Mouse (Mus musculus) kidney, embryonic 15.5 days (tissue): ENCODE results near the gene Rps28. TPM values are rescaled to one million over a fixed set of nuclear protein-coding genes. Genes with fewer than 3 reads are reported as not detected.
A peak's percentile ranks its signal among the peaks of the same experiment; 100 is the strongest.
"Not testable (repeated sequence)": the region's sequence is repeated elsewhere in the genome, so short reads cannot be mapped to it uniquely, and the experiment has no call there.

ENCODE experiments used
- ATAC-seq: fragments of 200-750 bp; cut with Nextera tagmentation; replicated peaks from 2 replicates; pipeline ENCODE4 v1.8.0; 2017; ENCODE audit warnings: moderate TSS enrichment; ENCODE audit not compliant: low FRiP score
- H3K27ac ChIP-seq: fragments of 300-500 bp; sonication (generic); 2 replicates; pipeline ENCODE4 v1.5.1; 2015; ENCODE audit warnings: mild to moderate bottlenecking, inconsistent platforms
- H3K27me3 ChIP-seq: fragments of 300-500 bp; sonication (generic); 2 replicates; pipeline ENCODE4 v1.6.1; 2015; ENCODE audit warnings: inconsistent platforms
- H3K36me3 ChIP-seq: fragments of 300-500 bp; sonication (generic); 2 replicates; pipeline ENCODE4 v1.6.1; 2015; ENCODE audit warnings: inconsistent platforms
- H3K4me1 ChIP-seq: fragments of 300-500 bp; sonication (generic); 2 replicates; pipeline ENCODE4 v1.6.1; 2015; ENCODE audit warnings: inconsistent platforms
- H3K4me2 ChIP-seq: fragments of 300-500 bp; sonication (generic); 2 replicates; pipeline ENCODE4 v1.6.1; 2015; ENCODE audit warnings: moderate library complexity, mild to moderate bottlenecking, inconsistent platforms
- H3K4me3 ChIP-seq: fragments of 300-500 bp; sonication (generic); replicated peaks from 2 replicates; pipeline ENCODE4 v1.5.1; 2015; ENCODE audit warnings: mild to moderate bottlenecking, inconsistent platforms
- H3K9ac ChIP-seq: fragments of 300-500 bp; sonication (generic); 2 replicates; pipeline ENCODE4 v1.6.1; 2015; ENCODE audit warnings: mild to moderate bottlenecking, inconsistent platforms
- H3K9me3 ChIP-seq: fragments of 300-500 bp; sonication (generic); replicated peaks from 2 replicates; pipeline ENCODE4 v1.6.1; 2016; ENCODE audit warnings: inconsistent platforms
- WGBS: fragments of 180-500 bp; shearing (Covaris S2); methylation state at CpG from one replicate; pipeline ENCODE4 v1.1.7; 2015; ENCODE audit warnings: mixed read lengths; 5-methylcytosine and 5-hydroxymethylcytosine counted together
- polyA plus RNA-seq: library from polyadenylated mRNA; unstranded; fragments of >200 nt; fragmentation: Nextera tagmentation; extraction: Ambion mirVana; gene quantifications from 2 replicates; pipeline ENCODE4 v1.2.1, GENCODE M21; 2015

Rps28 gene
- polyA plus RNA-seq, 1 experiment from 2014 or later, result 1,038 TPM

DNA sequence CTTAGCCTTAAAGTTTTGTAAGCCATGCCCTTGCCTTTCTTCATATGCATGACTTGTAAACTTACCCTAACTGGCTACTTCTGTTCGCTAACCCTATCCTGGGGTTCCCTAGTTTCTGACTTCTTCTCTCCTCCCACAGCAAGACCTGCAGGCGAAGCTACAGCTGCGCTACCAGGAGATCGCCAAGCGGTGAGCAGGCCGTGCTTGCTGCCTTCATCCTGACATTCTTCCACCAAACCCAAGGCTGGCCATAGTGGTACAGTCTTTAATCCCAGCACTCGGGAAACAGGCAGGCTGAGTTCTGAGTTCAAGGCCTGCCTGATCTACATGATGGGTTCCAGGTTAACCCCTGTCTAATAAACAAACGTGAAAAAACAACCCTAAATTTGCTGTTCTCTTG is 1.1 kb upstream of the Rps28 start:
- WGBS, result 81% methylated on average over 8 of the region's 8 CpGs
- Histone ChIP-seq H3K9ac (peak overlapping the region; percentile 72), H3K27me3 (no peaks in the 10 kb centered on the region), H3K4me1 (peaks cover 42% of the 10 kb centered on the region), H3K4me3 (peak overlapping the region; percentile 65), H3K4me2 (peak overlapping the region; percentile 70), H3K9me3 (no peaks in the 10 kb centered on the region), H3K36me3 (peaks cover 65% of the 10 kb centered on the region), H3K27ac (0 out of 2 replicates have a peak overlapping the region, but pooled peaks have one; percentile 90)
- no peak for ATAC-seq

DNA sequence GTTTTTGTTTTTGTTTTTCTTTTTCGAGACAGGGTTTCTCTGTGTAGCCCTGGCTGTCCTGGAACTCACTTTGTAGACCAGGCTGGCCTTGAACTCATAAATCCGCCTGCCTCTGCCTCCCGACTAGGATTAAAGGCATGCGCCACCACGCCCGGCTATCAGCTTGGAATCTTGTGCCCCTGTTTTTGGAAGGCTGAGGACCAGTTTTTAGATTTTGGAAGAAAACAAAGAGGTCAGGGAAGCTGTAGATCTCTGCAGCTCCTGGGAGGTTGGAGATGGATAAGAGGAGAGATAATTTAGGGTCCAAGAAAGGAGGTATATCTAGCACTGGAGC is 602 bp upstream of the Rps28 start:
- H3K4me1 ChIP-seq, result peaks cover 45% of the 10 kb centered on the region
- peak overlapping the region; percentile 90 for H3K27ac ChIP-seq
- H3K9me3 ChIP-seq, ATAC-seq, H3K27me3 ChIP-seq: not testable (repeated sequence)
- peaks cover 65% of the 10 kb centered on the region for H3K36me3 ChIP-seq
- 1% methylated on average over 6 of the region's 6 CpGs for WGBS
- H3K4me3 ChIP-seq, result peak overlapping the region; percentile 65
- H3K9ac ChIP-seq, result peak overlapping the region; percentile 72
- H3K4me2 ChIP-seq, result peak overlapping the region; percentile 70

DNA sequence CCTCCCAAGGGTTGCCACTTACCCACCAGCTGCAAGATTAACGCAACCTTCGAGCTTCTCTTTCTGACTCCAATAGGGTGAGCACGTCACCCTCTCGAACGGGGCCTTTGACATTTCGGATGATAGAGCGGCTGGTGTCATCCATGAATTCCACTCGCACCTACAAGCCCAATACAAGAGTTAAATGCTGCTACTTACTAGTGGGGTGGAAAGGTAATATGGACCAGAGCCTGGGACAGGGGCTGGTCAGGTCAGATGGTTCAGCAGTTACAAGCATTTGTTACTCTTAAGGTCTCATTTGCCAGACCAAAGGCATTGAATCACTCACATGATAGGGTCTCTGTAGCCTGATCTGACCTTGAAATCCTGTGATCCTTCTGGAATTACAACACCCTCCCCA is 1.2 kb downstream of the Rps28 start:
- not testable (repeated sequence) for H3K27me3 ChIP-seq, ATAC-seq, H3K9me3 ChIP-seq
- H3K27ac ChIP-seq, result peak overlapping the region; percentile 7; the same call in 1 of the 2 replicates
- H3K9ac ChIP-seq, result peak overlapping the region; percentile 72
- peak overlapping the region; percentile 84 for H3K4me2 ChIP-seq
- H3K36me3 ChIP-seq, result peaks cover 65% of the 10 kb centered on the region
- WGBS, result 66% methylated on average over 8 of the region's 8 CpGs
- H3K4me3 ChIP-seq, result peak overlapping the region; percentile 65
- peaks cover 57% of the 10 kb centered on the region for H3K4me1 ChIP-seq

DNA sequence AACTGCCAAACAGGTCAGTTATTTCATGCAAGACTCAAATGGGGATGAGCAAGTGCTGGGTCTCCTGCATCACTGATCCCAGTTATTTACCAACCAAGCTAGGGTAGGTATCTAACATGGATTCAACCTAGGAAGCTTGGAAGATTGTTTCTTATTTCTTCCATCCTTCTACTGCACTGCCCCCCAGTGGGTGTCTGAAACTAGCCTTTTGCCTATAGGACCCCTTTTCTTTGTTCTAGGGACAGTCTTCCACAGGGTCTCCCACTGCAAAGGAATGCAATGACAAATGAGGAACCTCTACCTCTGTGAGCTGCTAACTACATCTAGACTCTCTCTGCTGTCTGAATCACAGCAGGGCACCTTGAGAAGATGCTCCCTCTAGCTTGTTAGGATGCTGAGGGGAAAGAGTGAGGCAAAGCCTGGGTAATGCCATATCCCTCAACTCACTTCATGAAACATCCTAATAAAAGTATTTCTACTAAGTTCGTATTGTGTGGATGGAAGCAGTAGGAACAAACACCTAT is 1.9 kb downstream of the Rps28 start:
- no peaks in the 10 kb centered on the region for H3K9me3 ChIP-seq
- no peak for ATAC-seq
- 72% methylated on average over 1 of the region's 1 CpGs for WGBS
- peak overlapping the region; percentile 84 for H3K4me2 ChIP-seq
- H3K9ac ChIP-seq, result peak overlapping the region; percentile 72
- H3K27ac ChIP-seq, result 0 out of 2 replicates have a peak overlapping the region, but pooled peaks have one; percentile 22
- H3K4me3 ChIP-seq, result peak overlapping the region; percentile 65
- H3K27me3 ChIP-seq, result no peaks in the 10 kb centered on the region
- H3K36me3 ChIP-seq, result peaks cover 61% of the 10 kb centered on the region
- peaks cover 63% of the 10 kb centered on the region for H3K4me1 ChIP-seq

DNA sequence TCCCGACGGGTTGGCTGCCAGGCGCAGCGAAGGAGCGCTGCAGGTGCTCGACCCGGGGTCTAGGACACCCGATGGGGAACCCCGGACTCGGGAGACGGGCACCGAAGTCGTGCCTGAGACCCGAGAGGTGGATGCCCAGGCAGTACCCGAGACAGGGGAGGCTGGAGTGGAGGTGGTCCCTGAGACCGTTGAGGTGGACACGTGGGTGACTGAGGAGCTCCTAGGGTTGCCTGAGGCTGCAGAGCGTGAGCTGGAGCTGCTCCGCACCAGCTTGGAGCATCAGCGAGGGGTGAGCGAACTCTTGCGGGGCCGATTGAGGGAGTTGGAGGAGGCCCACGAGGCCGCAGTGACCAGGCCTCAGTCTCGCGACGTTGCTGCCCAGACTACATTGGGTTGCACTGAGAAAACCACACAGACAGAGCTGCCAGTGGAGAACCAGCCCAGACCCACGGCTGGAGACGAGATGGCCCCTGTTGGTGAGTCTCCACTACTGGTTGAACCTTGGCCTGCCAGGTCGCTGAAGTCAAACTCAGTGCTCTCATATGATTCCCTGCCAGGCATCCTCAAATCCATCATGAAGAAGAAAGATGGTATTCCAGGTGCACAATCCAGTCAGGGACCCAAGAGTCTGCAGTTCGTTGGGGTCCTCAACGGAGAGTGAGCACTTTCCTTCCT is 6.3 kb downstream of the Rps28 start:
- H3K4me2 ChIP-seq, result peak overlapping the region; percentile 77
- peak overlapping the region; percentile 75 for H3K9ac ChIP-seq
- no peaks in the 10 kb centered on the region for H3K27me3 ChIP-seq
- 12% methylated on average over 33 of the region's 33 CpGs for WGBS
- peaks cover 48% of the 10 kb centered on the region for H3K36me3 ChIP-seq
- H3K9me3 ChIP-seq, result no peaks in the 10 kb centered on the region
- H3K4me1 ChIP-seq, result peaks cover 56% of the 10 kb centered on the region
- peak; percentile 69 for ATAC-seq
- H3K27ac ChIP-seq, result peak overlapping the region; percentile 96
- peak overlapping the region; percentile 64 for H3K4me3 ChIP-seq

DNA sequence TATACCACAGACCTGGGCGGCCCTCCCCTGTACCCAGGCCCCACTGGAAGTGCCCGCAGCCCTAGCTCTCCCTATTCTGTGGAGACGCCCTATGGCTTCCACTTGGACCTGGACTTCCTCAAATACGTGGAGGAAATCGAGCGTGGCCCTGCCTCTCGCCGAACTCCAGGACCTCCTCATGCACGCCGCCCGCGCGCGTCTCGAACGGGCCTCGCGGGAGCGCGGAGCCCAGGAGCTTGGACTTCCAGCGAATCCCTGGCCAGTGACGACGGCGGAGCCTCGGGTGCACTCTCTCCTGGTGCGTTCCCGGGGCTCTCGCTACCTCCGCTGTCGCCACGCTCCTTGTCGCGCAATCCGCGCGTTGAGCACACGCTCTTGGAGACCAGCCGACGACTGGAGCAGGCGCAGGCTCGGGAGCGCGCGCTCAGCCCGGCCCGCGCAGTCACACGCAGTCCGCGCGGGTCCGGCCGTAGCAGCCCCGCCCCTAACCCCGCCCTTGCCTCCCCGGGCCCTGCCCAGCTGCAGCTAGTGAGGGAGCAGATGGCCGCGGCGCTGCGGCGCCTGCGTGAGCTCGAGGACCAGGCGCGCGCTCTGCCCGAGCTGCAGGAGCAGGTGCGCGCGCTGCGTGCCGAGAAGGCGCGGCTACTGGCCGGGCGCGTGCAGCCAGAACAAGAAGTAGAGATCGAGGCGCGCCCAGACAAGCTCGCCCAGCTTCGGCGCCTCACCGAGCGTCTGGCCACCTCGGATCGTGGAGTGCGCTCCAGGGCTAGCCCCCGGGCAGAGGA is 7.0 kb downstream of the Rps28 start:
- under 1% methylated on average over 89 of the region's 89 CpGs for WGBS
- H3K9me3 ChIP-seq, result no peaks in the 10 kb centered on the region
- ATAC-seq, result peak; percentile 97

DNA sequence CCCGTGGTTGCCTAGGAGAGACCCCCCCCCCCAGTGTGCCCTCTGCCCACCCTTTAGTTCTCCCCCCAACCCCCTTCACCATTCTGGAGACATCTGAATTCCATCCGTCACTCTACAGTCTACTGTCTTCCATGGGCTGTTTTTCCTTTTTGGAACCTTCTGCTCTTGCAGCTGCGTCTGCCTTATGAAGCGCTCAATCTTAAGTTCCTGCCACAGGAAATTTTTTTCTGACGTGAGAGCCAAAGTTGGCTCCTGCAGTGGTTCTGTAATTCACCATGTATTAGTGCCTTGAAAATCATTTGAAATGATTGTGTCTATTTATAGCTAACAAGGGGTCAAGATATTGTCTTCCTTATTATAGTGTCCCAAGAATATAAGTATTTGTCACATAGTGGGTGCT is 7.8 kb downstream of the Rps28 start:
- H3K9ac ChIP-seq, result 0 out of 2 replicates have a peak overlapping the region, but pooled peaks have one; percentile 75
- peaks cover 33% of the 10 kb centered on the region for H3K36me3 ChIP-seq
- 57% methylated on average over 5 of the region's 5 CpGs for WGBS
- H3K4me3 ChIP-seq, result peak overlapping the region; percentile 64
- peak overlapping the region; percentile 77 for H3K4me2 ChIP-seq
- peak overlapping the region; percentile 96; the same call in 1 of the 2 replicates for H3K27ac ChIP-seq
- H3K27me3 ChIP-seq, result no peaks in the 10 kb centered on the region
- no peak for ATAC-seq
- peaks cover 55% of the 10 kb centered on the region for H3K4me1 ChIP-seq
- no peaks in the 10 kb centered on the region for H3K9me3 ChIP-seq

More for the DNA sequence above, 7.0 kb downstream of the Rps28 start:
- Histone ChIP-seq H3K36me3 (peaks cover 41% of the 10 kb centered on the region), H3K27ac (peak overlapping the region; percentile 96), H3K9ac (peak overlapping the region; percentile 75), H3K4me2 (peak overlapping the region; percentile 77), H3K4me1 (peaks cover 56% of the 10 kb centered on the region), H3K4me3 (peak overlapping the region; percentile 64), H3K27me3 (no peaks in the 10 kb centered on the region)

DNA sequence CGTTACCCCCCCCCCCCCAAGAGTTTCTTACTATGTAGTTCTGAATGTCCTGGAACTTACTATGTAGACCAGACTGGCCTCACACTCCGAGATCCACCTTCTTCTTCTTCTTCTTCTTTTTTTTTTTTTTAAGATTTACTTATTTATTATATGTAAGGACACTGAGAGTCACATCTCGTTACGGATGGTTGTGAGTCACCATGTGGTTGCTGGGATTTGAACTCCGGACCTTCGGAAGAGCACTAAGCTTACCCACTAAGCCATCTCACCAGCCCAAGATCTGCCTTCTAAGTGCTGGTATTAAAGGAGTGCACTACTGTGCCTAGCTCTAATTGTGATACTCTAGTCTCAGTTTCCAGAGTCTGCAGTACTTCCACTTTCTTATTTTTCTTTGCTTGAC is 9.0 kb downstream of the Rps28 start:
- H3K27me3 ChIP-seq, result no peaks in the 10 kb centered on the region
- ATAC-seq, result no peak
- H3K4me1 ChIP-seq, result peaks cover 59% of the 10 kb centered on the region
- no peak overlapping the region for H3K4me3 ChIP-seq
- WGBS, result 88% methylated on average over 6 of the region's 6 CpGs
- no peak overlapping the region for H3K27ac ChIP-seq
- peaks cover 21% of the 10 kb centered on the region for H3K36me3 ChIP-seq
- H3K9ac ChIP-seq, result no peak overlapping the region
- no peaks in the 10 kb centered on the region for H3K9me3 ChIP-seq
- H3K4me2 ChIP-seq, result no peak overlapping the region

DNA sequence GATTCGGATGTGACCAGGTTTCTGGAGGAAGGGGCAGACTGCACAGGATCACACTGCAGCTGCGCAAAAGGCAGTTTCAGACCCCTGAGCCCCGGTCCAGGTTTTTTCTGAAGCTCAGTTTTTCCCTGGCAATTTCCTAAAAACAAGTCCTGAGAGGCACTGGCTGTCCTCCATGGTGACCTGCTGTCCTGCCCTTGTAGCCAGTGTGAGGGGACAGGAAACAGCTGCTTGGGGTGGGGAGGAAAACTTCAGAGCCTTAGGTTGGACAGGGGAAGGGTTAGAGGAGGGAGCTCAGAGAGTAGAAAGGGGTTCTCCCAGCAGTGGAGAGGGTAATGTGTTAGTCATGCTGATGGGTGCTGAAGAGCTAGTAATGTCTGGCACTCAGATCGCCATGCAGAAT is 11.4 kb downstream of the Rps28 start:
- H3K27me3 ChIP-seq, result no peaks in the 10 kb centered on the region
- H3K9ac ChIP-seq, result no peak overlapping the region
- H3K4me3 ChIP-seq, result peak overlapping the region; percentile 55; the same call in 1 of the 2 replicates
- WGBS, result 39% methylated on average over 4 of the region's 4 CpGs
- H3K36me3 ChIP-seq, result no peaks in the 10 kb centered on the region
- H3K27ac ChIP-seq, result peak overlapping the region; percentile 77
- peak overlapping the region; percentile 87 for H3K4me2 ChIP-seq
- H3K4me1 ChIP-seq, result peaks cover 45% of the 10 kb centered on the region
- H3K9me3 ChIP-seq, result no peaks in the 10 kb centered on the region
- no peak for ATAC-seq

DNA sequence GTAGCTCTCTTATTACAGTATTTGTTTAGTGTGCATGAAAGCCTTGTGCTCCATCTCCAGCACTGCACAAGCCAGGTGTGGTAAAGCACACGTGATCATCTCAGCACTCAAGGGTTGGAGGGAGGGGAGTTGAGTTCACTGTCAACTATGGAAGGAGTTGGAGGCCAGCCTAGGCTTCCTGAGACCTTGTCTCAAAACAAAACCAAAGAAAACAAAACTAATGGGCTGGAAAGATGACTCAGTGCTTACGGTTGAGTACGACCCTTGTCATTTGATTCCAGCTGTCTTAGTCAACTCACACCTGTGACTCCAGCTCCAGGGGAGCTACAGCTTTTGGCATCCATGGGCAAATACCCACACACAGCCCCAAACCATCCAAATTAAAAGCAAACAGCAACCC is 11.9 kb downstream of the Rps28 start:
- H3K4me1 ChIP-seq, result peaks cover 41% of the 10 kb centered on the region
- no peaks in the 10 kb centered on the region for H3K9me3 ChIP-seq
- ATAC-seq, result no peak
- WGBS, result 10% methylated on average over 3 of the region's 3 CpGs
- H3K27ac ChIP-seq, result peak overlapping the region; percentile 77
- peak overlapping the region; percentile 55; the same call in 1 of the 2 replicates for H3K4me3 ChIP-seq
- no peak overlapping the region for H3K9ac ChIP-seq
- H3K27me3 ChIP-seq, result no peaks in the 10 kb centered on the region
- no peaks in the 10 kb centered on the region for H3K36me3 ChIP-seq
- peak overlapping the region; percentile 87 for H3K4me2 ChIP-seq

DNA sequence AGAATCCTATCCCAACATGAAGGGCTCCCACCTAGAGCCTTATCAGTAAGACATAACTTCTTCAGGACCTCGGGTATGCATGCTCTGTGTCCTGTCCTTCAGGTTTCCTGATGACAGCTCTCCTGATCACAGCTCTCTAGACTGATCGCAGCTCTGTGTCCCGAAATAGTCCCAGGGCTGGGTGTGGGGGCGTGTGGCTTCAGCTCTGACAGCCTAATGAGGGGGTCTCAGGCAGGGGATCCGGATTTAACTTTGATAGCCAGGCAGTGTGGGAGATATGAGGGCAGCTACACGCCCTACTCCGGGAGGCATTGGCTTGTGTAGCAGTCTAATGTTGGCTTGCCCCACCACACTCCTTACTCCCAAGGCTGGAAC is 13.2 kb downstream of the Rps28 start:
- 9% methylated on average over 7 of the region's 7 CpGs for WGBS
- peak overlapping the region; percentile 69 for H3K27ac ChIP-seq
- H3K9ac ChIP-seq, result peak overlapping the region; percentile 33; the same call in 1 of the 2 replicates
- H3K9me3 ChIP-seq, result no peaks in the 10 kb centered on the region
- H3K4me1 ChIP-seq, result peaks cover 34% of the 10 kb centered on the region
- peak overlapping the region; percentile 55 for H3K4me3 ChIP-seq
- H3K27me3 ChIP-seq, result no peaks in the 10 kb centered on the region
- peak overlapping the region; percentile 87 for H3K4me2 ChIP-seq
- H3K36me3 ChIP-seq, result no peaks in the 10 kb centered on the region
- ATAC-seq, result no peak
